Mouse (Mus musculus) liver, embryonic 15.5 days (tissue): Measurements from ENCODE around the gene Hemgn. TPM values are rescaled to one million over a fixed set of nuclear protein-coding genes. Genes with fewer than 3 reads are reported as not detected.

Experiments
- ATAC-seq: fragments of 200-750 bp; cut with Nextera tagmentation; 2 replicates; pipeline ENCODE4 v1.8.0; 2017; ENCODE audit warnings: moderate number of reproducible peaks, mild to moderate bottlenecking, moderate library complexity; ENCODE audit not compliant: insufficient read depth
- H3K27ac ChIP-seq: fragments of 300-500 bp; sonication (generic); replicated peaks from 2 replicates; pipeline ENCODE4 v1.5.1; 2015; ENCODE audit warnings: mild to moderate bottlenecking, inconsistent platforms
- H3K27me3 ChIP-seq: fragments of 300-500 bp; sonication (generic); 2 replicates; pipeline ENCODE4 v1.6.1; 2015; ENCODE audit warnings: mild to moderate bottlenecking, inconsistent platforms
- H3K36me3 ChIP-seq: fragments of 300-500 bp; sonication (generic); replicated peaks from 2 replicates; pipeline ENCODE4 v1.6.1; 2015; ENCODE audit warnings: moderate library complexity, mild to moderate bottlenecking, inconsistent platforms
- H3K4me1 ChIP-seq: fragments of 300-500 bp; sonication (generic); replicated peaks from 2 replicates; pipeline ENCODE4 v1.6.1; 2015; ENCODE audit warnings: inconsistent platforms
- H3K4me2 ChIP-seq: fragments of 300-500 bp; sonication (generic); 2 replicates; pipeline ENCODE4 v1.6.1; 2015; ENCODE audit warnings: moderate library complexity, mild to moderate bottlenecking, inconsistent platforms
- H3K4me3 ChIP-seq: fragments of 300-500 bp; sonication (generic); replicated peaks from 2 replicates; pipeline ENCODE4 v1.5.1; 2015; ENCODE audit warnings: mild to moderate bottlenecking, inconsistent platforms
- H3K9ac ChIP-seq: fragments of 300-500 bp; sonication (generic); 2 replicates; pipeline ENCODE4 v1.6.1; 2015; ENCODE audit warnings: moderate library complexity, mild to moderate bottlenecking, inconsistent platforms
- H3K9me3 ChIP-seq: fragments of 300-500 bp; sonication (generic); replicated peaks from 2 replicates; pipeline ENCODE4 v1.6.1; 2016; ENCODE audit warnings: inconsistent platforms
- WGBS: fragments of 180-500 bp; shearing (Covaris S2); methylation state at CpG from one replicate; pipeline ENCODE4 v1.1.7; 2015; ENCODE audit warnings: mixed read lengths; ENCODE audit not compliant: insufficient replicate concordance; 5-methylcytosine and 5-hydroxymethylcytosine counted together
- polyA plus RNA-seq: library from polyadenylated mRNA; unstranded; fragments of >200 nt; fragmentation: Nextera tagmentation; extraction: Ambion mirVana; gene quantifications from 2 replicates; pipeline ENCODE4 v1.2.1, GENCODE M21; 2015

The Hemgn gene
- polyA plus RNA-seq, 1 experiment from 2014 or later, result 388 TPM

- peak overlapping the region; percentile 93 for H3K27ac ChIP-seq
- ATAC-seq, result no peak
- H3K27me3 ChIP-seq, result no peaks in the 10 kb centered on the region
- H3K36me3 ChIP-seq, result peaks cover 68% of the 10 kb centered on the region
- no peaks in the 10 kb centered on the region for H3K9me3 ChIP-seq
- H3K9ac ChIP-seq, result peak overlapping the region; percentile 63
- peaks cover 48% of the 10 kb centered on the region for H3K4me1 ChIP-seq
- WGBS, result 5% methylated on average over 5 of the region's 5 CpGs
- peak overlapping the region; percentile 61 for H3K4me3 ChIP-seq
- peak overlapping the region; percentile 86 for H3K4me2 ChIP-seq
Observed at GRCm38 (mm10) chr4:46388556-46388955, 24.8 kb downstream of the Hemgn start.

DNA sequence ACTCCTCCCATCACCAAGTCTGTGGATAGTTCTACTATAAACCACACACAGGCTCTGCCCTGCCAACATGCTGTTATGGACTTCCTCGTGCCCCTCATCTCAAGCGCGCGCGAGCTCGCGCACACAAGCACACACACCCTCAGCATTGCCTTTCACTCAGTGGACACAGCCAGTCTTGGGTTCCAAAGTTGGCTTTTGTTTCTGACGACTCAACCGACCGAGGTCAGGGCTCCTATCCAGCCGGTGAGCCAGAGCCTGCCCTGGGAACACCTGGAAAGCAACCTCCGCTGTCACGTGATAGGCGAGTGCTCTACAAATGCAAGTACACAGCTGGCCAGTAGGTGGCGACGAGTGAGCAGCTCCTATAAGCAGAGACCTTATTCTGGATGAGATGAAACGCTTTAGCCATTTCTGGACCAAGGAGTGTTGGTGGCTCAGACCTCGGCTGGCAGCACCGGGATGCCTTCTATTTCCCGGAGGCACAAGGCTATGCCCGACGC is 38.4 kb downstream of the Hemgn start:
- Histone ChIP-seq H3K4me2 (peak overlapping the region; percentile 69), H3K4me3 (peak overlapping the region; percentile 42), H3K9ac (peak overlapping the region; percentile 33; the same call in 1 of the 2 replicates), H3K9me3 (no peaks in the 10 kb centered on the region), H3K27me3 (peaks cover 39% of the 10 kb centered on the region), H3K27ac (peak overlapping the region; percentile 30; the same call in 1 of the 2 replicates), H3K36me3 (peaks cover 57% of the 10 kb centered on the region), H3K4me1 (peaks cover 17% of the 10 kb centered on the region)
- WGBS, result 16% methylated on average over 22 of the region's 22 CpGs
- peak; percentile 61; the same call in 1 of the 2 replicates for ATAC-seq

GRCm38 (mm10) chr4:46374455-46374854 is 38.9 kb downstream of the Hemgn start:
- 0 out of 2 replicates have a peak overlapping the region, but pooled peaks have one; percentile 30 for H3K27ac ChIP-seq
- H3K9ac ChIP-seq, result peak overlapping the region; percentile 33; the same call in 1 of the 2 replicates
- H3K4me2 ChIP-seq, result peak overlapping the region; percentile 69
- peaks cover 53% of the 10 kb centered on the region for H3K36me3 ChIP-seq
- H3K9me3 ChIP-seq, result no peaks in the 10 kb centered on the region
- WGBS, result 59% methylated on average over 6 of the region's 6 CpGs
- no peak; the same call in 1 of the 2 replicates for ATAC-seq
- H3K27me3 ChIP-seq, result peaks cover 44% of the 10 kb centered on the region
- peak overlapping the region; percentile 42 for H3K4me3 ChIP-seq
- peaks cover 17% of the 10 kb centered on the region for H3K4me1 ChIP-seq

DNA sequence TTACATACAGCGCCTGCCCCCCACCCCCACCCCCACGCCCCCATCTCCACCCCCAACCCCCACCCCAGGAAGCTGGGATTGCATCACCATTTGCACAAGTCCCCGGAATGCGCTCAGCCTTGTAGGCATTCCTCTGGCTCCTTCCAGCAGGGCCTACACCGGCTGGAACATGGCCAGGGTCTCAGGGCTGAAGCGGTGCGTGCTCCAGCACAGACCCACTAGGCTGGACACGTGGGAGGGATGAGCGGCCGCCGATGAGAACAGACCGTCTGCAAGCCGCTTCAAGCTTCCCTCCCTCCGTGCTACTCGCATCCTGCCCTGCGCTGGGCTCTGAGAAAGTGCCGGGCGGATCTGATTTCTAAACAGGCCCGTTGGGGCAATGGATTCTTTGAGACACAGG is 42.3 kb downstream of the Hemgn start:
- 0 out of 2 replicates have a peak overlapping the region, but pooled peaks have one; percentile 8 for H3K4me3 ChIP-seq
- H3K36me3 ChIP-seq, result peaks cover 19% of the 10 kb centered on the region
- no peaks in the 10 kb centered on the region for H3K9me3 ChIP-seq
- WGBS, result 8% methylated on average over 19 of the region's 19 CpGs
- 0 out of 2 replicates have a peak, but pooled peaks have one; percentile 29 for ATAC-seq
- peak overlapping the region; percentile 48; the same call in 1 of the 2 replicates for H3K4me2 ChIP-seq
- H3K27ac ChIP-seq, result no peak overlapping the region
- no peak overlapping the region for H3K9ac ChIP-seq
- H3K27me3 ChIP-seq, result peaks cover 73% of the 10 kb centered on the region
- H3K4me1 ChIP-seq, result peaks cover 17% of the 10 kb centered on the region

- H3K4me3 ChIP-seq, result no peak overlapping the region
- H3K27me3 ChIP-seq, result peaks cover 79% of the 10 kb centered on the region
- H3K9me3 ChIP-seq, result no peaks in the 10 kb centered on the region
- H3K9ac ChIP-seq, result no peak overlapping the region
- H3K4me1 ChIP-seq, result peaks cover 17% of the 10 kb centered on the region
- WGBS, result 26% methylated on average over 6 of the region's 6 CpGs
- ATAC-seq, result no peak
- H3K36me3 ChIP-seq, result peaks cover 12% of the 10 kb centered on the region
- no peak overlapping the region for H3K4me2 ChIP-seq
- no peak overlapping the region for H3K27ac ChIP-seq
Observed at GRCm38 (mm10) chr4:46370406-46370805, 42.9 kb downstream of the Hemgn start.

- Histone ChIP-seq H3K9ac (no peak overlapping the region), H3K4me3 (no peak overlapping the region), H3K27me3 (peaks cover 79% of the 10 kb centered on the region), H3K36me3 (no peaks in the 10 kb centered on the region), H3K4me1 (peaks cover 8% of the 10 kb centered on the region), H3K9me3 (no peaks in the 10 kb centered on the region), H3K4me2 (no peak overlapping the region), H3K27ac (no peak overlapping the region)
- no peak for ATAC-seq
- WGBS, result 59% methylated on average over 4 of the region's 4 CpGs
Observed at GRCm38 (mm10) chr4:46369070-46369469, 44.2 kb downstream of the Hemgn start.

DNA sequence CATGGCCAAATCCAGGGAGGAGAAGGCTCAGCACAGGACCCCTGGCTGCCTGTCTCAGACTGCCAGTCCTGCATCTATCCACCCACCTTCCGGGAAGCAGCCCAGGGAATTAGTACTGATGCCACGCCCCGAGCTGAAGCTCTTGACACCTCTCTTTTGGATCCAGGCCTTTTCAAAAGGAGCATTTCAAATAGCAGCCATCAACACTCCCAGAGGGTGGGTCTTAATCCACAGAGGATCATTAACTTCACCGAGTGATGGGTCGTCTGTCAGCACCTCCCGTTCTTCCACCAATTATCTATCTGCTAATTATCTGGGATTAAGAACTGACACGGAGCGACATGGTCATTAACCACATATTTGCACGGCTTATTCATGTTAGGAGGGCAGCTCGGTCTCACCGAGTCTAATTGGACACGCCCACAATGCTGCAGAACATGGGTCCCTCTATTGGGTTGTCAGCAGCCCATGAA is 45.8 kb downstream of the Hemgn start:
- 11% methylated on average over 12 of the region's 12 CpGs for WGBS
- Histone ChIP-seq H3K9me3 (no peaks in the 10 kb centered on the region), H3K4me1 (peaks cover 8% of the 10 kb centered on the region), H3K4me3 (no peak overlapping the region), H3K9ac (no peak overlapping the region), H3K27ac (no peak overlapping the region), H3K4me2 (no peak overlapping the region), H3K27me3 (peaks cover 72% of the 10 kb centered on the region), H3K36me3 (no peaks in the 10 kb centered on the region)
- ATAC-seq, result no peak

DNA sequence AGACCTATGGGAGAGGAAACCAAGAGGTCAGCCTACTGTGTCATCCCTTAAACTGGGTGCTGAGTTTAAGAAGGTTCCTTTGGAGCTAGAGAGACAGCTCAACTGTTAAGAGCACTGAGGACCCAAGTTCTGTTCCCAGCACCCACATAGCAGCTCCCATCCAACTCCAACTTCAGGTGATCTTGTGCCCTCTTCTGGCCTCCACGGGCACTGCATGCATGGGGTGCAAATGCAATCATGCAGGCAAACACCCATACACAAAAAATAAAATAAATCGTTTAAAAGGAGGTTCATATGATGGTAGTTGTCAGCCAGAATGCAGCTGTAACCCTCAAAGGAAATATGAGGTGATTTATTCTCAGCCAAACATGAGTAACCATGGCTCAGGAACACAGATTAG is 48.9 kb downstream of the Hemgn start:
- Histone ChIP-seq H3K9ac (no peak overlapping the region), H3K27ac (no peak overlapping the region), H3K9me3 (no peaks in the 10 kb centered on the region), H3K36me3 (no peaks in the 10 kb centered on the region), H3K4me1 (no peaks in the 10 kb centered on the region), H3K4me2 (no peak overlapping the region), H3K27me3 (peaks cover 40% of the 10 kb centered on the region), H3K4me3 (no peak overlapping the region)
- no peak for ATAC-seq
- 60% methylated on average over 2 of the region's 2 CpGs for WGBS

DNA sequence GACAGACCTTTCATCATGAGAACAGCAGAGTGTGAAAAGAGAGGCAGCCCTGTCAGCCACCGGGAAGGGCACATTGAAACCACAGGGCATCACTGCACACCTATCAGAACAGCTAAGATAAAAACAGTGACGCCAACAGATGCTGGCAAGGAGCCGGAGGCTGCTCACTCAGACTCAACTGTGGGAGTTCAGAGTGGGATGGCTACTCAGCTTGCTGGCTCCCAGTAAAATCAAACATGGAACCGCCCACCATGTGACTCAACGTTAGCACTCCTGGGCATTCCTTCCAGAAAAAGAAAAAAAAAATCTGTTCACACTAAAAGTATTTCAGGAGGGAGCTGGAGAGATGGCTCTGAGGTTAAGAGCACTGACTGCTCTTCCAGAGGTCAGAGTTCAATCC is 52.0 kb downstream of the Hemgn start:
- no peak overlapping the region for H3K27ac ChIP-seq
- no peak overlapping the region for H3K9ac ChIP-seq
- H3K9me3 ChIP-seq, result no peaks in the 10 kb centered on the region
- H3K4me2 ChIP-seq, result no peak overlapping the region
- H3K36me3 ChIP-seq, result no peaks in the 10 kb centered on the region
- 38% methylated on average over 5 of the region's 5 CpGs for WGBS
- peaks cover 18% of the 10 kb centered on the region for H3K27me3 ChIP-seq
- H3K4me3 ChIP-seq, result no peak overlapping the region
- no peaks in the 10 kb centered on the region for H3K4me1 ChIP-seq
- ATAC-seq, result no peak

DNA sequence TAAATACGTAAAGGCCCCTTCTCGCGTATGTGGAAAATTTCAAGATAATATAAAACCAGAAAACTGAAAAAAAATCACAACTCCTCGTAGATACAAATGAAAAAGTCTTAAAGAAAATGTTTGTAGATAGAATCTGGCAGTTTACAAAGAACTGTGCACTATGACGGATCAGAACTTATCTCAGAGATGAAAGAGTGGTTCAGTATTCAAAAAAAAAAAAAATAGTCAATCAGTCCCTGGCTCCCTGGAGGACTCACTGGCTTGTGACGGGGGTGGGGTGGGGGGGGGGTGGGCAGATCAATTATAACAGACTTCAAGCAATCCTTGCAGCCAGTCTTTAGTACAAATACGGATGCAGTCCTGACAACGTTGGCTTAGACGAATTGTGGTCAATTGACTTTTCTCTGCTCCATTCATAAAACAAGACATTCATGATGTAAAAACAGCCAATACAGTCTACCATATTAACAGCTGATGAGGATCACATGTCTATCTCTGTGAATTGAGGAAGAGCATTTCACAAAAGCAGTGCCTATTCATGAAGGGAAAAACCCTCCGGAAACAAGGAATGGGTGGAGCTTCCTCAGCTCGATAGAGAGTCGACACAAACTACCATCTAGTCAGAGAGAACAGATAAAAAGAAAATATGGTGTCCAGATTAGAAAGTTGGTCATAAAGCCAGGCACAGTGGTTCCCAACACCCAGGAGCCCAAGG is 53.6 kb downstream of the Hemgn start:
- 50% methylated on average over 12 of the region's 12 CpGs for whole genome bisulfite sequencing
- H3K9ac ChIP-seq, result no peak overlapping the region
- H3K4me3 ChIP-seq, result no peak overlapping the region
- H3K27me3 ChIP-seq, result peaks cover 22% of the 10 kb centered on the region
- no peaks in the 10 kb centered on the region for H3K4me1 ChIP-seq
- no peaks in the 10 kb centered on the region for H3K36me3 ChIP-seq
- no peak overlapping the region for H3K27ac ChIP-seq
- no peaks in the 10 kb centered on the region for H3K9me3 ChIP-seq
- no peak overlapping the region for H3K4me2 ChIP-seq
- no peak for ATAC-seq

DNA sequence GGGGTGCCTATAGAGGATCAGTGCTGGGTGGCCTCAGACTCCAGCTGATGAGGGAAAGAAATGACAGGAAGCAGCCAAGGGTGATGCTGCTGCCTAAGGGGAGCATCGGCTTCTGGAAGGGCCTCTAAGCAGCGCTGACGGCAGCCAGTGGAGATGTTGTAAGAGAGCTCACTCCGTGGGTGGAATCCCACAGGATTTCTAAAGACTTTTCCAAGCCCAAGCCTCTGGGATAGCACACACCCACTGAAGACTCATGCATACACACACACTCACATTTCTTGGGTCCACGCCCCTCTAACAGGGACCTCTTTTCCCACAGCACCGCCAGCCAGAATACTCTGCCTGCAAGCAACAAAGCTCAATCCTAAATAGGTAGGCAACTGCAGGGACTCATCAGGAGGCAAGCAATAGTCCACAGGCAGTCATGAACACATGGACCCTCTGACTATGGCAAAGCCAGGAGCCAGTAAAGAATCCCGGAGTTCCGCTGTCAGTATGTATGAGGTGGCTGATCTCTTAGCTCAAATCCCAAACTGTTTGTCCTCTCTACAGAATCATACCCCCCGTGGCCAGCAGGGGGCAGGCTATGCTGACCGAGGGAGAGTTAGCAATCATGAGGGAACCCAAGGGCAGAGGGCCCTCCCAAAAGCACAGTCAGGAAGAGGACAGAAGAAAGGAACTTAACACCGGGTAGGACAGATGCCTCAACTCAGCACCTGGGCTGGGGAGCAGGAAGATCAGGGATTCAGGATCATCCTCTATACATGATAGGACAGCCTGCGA is 56.8 kb downstream of the Hemgn start:
- no peak overlapping the region for H3K4me3 ChIP-seq
- no peaks in the 10 kb centered on the region for H3K4me1 ChIP-seq
- no peak overlapping the region for H3K9ac ChIP-seq
- H3K9me3 ChIP-seq, result no peaks in the 10 kb centered on the region
- H3K27ac ChIP-seq, result no peak overlapping the region
- no peak for ATAC-seq
- no peak overlapping the region for H3K4me2 ChIP-seq
- WGBS, result 48% methylated on average over 12 of the region's 12 CpGs
- peaks cover 48% of the 10 kb centered on the region for H3K27me3 ChIP-seq
- H3K36me3 ChIP-seq, result no peaks in the 10 kb centered on the region
